Mouse (Mus musculus) hindbrain, embryonic 14.5 days (tissue): ENCODE results near the gene Skint8. TPM values are rescaled to one million over a fixed set of nuclear protein-coding genes. Genes with fewer than 3 reads are reported as not detected.
"Not testable (repeated sequence)": the region's sequence is repeated elsewhere in the genome, so short reads cannot be mapped to it uniquely, and the experiment has no call there.

Experiments
- ATAC-seq: fragments of 200-750 bp; cut with Nextera tagmentation; 2 replicates; pipeline ENCODE4 v1.8.0; 2017; ENCODE audit warnings: moderate number of reproducible peaks, mild to moderate bottlenecking, moderate TSS enrichment, moderate library complexity; ENCODE audit not compliant: low FRiP score
- DNase-seq: peaks from one replicate; pipeline ENCODE4 v3.0.0-alpha.2; 2015; ENCODE audit warnings: low spot score
- H3K27ac ChIP-seq: fragments of 300-500 bp; sonication (generic); 2 replicates; pipeline ENCODE4 v1.5.1; 2014; ENCODE audit warnings: mild to moderate bottlenecking, moderate library complexity
- H3K27me3 ChIP-seq: fragments of 300-500 bp; sonication (generic); 2 replicates; pipeline ENCODE4 v1.6.1; 2014; ENCODE audit warnings: mild to moderate bottlenecking, low read length, mixed read lengths; ENCODE audit not compliant: control insufficient read depth, insufficient read depth
- H3K36me3 ChIP-seq: fragments of 300-500 bp; sonication (generic); replicated peaks from 2 replicates; pipeline ENCODE4 v1.6.1; 2014; ENCODE audit not compliant: control insufficient read depth, insufficient read depth
- H3K4me1 ChIP-seq: fragments of 300-500 bp; sonication (generic); replicated peaks from 2 replicates; pipeline ENCODE4 v1.6.1; 2014; ENCODE audit warnings: antibody characterized with exemption, low read length, mixed read lengths; ENCODE audit not compliant: control insufficient read depth, insufficient read depth
- H3K4me2 ChIP-seq: fragments of 300-500 bp; sonication (generic); replicated peaks from 2 replicates; pipeline ENCODE4 v1.6.1; 2014; ENCODE audit warnings: mild to moderate bottlenecking, moderate library complexity
- H3K4me3 ChIP-seq: fragments of 300-500 bp; sonication (generic); replicated peaks from 2 replicates; pipeline ENCODE4 v1.5.1; 2014; ENCODE audit warnings: mild to moderate bottlenecking, low read length
- H3K9ac ChIP-seq: fragments of 300-500 bp; sonication (generic); 2 replicates; pipeline ENCODE4 v1.6.1; 2014
- H3K9me3 ChIP-seq: fragments of 300-500 bp; sonication (generic); 2 replicates; pipeline ENCODE4 v1.6.1; 2016; ENCODE audit warnings: low read length; ENCODE audit not compliant: control insufficient read depth
- WGBS: fragments of 180-500 bp; shearing (Covaris S2); extraction: QIAGEN DNeasy Blood & Tissue Kit; methylation state at CpG from one replicate; pipeline ENCODE4 v1.1.7; 2014; 5-methylcytosine and 5-hydroxymethylcytosine counted together
- polyA plus RNA-seq: library from polyadenylated mRNA; unstranded; fragments of >200 nt; fragmentation: Nextera tagmentation; extraction: Ambion mirVana; gene quantifications from 2 replicates; pipeline ENCODE4 v1.2.1, GENCODE M21; 2014

Gene Skint8
- not detected in 2 replicates for polyA plus RNA-seq

- DNase-seq, result no peak
These were observed at the start of gene Skint8 for GRCm38 (mm10) chr4:111919092-111919491. Gene Skint8, plus strand, starts transcription at chr4:111919392.

DNA sequence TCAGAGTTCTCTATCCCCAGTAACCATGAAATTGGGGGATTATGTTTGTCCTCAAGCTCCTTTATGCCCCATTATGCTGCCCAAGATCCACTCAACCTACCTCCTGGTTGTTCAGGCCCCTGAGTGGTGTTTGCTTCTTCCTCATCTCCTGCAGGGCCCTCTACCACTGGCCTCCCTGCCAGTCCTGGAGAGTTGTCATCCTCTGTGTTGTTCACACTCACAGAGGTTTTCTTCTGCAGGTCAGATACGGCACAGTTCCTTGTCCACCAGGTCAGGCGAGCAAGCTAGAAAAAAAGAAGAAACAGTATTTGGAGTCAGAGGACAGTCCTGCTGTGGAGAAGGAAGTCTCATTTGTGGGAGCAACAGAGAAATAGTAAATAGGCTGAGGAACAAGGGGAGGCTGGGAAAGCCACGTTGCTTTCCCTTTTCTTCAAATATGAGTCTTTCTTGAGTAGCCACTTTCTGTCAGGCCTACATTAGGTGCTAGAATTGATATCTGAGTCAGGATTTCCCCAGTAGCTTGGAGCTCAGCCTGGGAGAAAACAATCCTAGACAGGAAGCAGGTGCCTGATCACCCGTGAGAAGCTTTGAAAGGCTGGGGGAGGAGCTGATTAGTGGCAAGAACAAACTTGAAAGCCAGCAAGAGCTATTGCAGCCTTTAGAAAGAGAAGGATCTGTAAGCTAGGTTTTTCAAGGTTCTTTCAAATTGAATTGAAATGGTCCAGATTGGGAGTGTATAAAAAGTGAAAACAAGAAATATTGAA is 38.9 kb upstream of the Skint8 start:
- Histone ChIP-seq H3K27ac (no peak overlapping the region), H3K9ac (no peak overlapping the region), H3K9me3 (no peaks in the 10 kb centered on the region), H3K36me3 (no peaks in the 10 kb centered on the region), H3K27me3 (no peaks in the 10 kb centered on the region), H3K4me1 (no peaks in the 10 kb centered on the region), H3K4me3 (no peak overlapping the region), H3K4me2 (no peak overlapping the region)
- WGBS, result 56% methylated on average over 4 of the region's 4 CpGs
- DNase-seq (no peak), ATAC-seq (no peak)

More at GRCm38 (mm10) chr4:111919092-111919491, at the start of gene Skint8:
- Histone ChIP-seq H3K4me3 (no peak within 1 kb of the TSS), H3K4me2 (no peak within 1 kb of the TSS), H3K27ac (no peak within 1 kb of the TSS), H3K27me3 (no peaks in the 10 kb centered on the region), H3K9ac (no peak within 1 kb of the TSS), H3K4me1 (no peaks in the 10 kb centered on the region), H3K9me3 (no peaks in the 10 kb centered on the region), H3K36me3 (no peaks in the 10 kb centered on the region)
- 89% methylated on average over 1 of the region's 1 CpGs for WGBS
- ATAC-seq, result no peak

GRCm38 (mm10) chr4:111883543-111883942 is 35.6 kb upstream of the Skint8 start:
- Histone ChIP-seq H3K36me3 (no peaks in the 10 kb centered on the region), H3K4me1 (no peaks in the 10 kb centered on the region), H3K9ac (no peak overlapping the region), H3K4me2 (no peak overlapping the region), H3K27me3 (no peaks in the 10 kb centered on the region), H3K9me3 (no peaks in the 10 kb centered on the region), H3K4me3 (no peak overlapping the region), H3K27ac (no peak overlapping the region)
- DNase-seq (no peak), ATAC-seq (no peak)
- WGBS, result 94% methylated on average over 12 of the region's 12 CpGs

DNA sequence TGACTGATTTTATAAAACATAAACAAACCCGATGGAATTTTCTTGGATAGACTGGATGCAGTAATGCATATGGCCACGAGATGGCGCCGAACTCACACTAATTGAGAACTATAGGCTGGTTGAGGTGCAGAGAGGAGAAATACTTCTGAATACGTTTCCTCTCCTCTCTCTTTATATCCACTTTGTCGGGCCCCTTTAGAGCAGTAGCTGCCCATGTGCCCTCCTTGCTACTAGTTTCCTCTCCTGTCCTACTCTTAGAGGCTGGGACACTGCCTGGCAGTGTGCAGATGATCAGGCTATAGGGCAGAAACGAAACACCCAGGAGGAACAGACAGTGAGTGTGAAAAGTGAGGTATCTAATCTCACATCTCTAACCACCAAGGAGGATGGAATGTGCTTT is 33.2 kb upstream of the Skint8 start:
- 13% methylated on average over 7 of the region's 7 CpGs for WGBS
- no peak overlapping the region for H3K4me3 ChIP-seq
- no peaks in the 10 kb centered on the region for H3K36me3 ChIP-seq
- no peaks in the 10 kb centered on the region for H3K4me1 ChIP-seq
- no peak overlapping the region for H3K9ac ChIP-seq
- H3K4me2 ChIP-seq, result no peak overlapping the region; the same call in 1 of the 2 replicates
- no peaks in the 10 kb centered on the region for H3K27me3 ChIP-seq
- no peaks in the 10 kb centered on the region for H3K9me3 ChIP-seq
- ATAC-seq (peak; percentile 74), DNase-seq (peak; percentile 82)
- H3K27ac ChIP-seq, result no peak overlapping the region

- Histone ChIP-seq H3K9ac (no peak overlapping the region), H3K9me3 (no peaks in the 10 kb centered on the region), H3K4me2 (no peak overlapping the region), H3K27me3 (no peaks in the 10 kb centered on the region), H3K36me3 (no peaks in the 10 kb centered on the region), H3K4me3 (no peak overlapping the region), H3K4me1 (no peaks in the 10 kb centered on the region), H3K27ac (no peak overlapping the region)
- 20% methylated on average over 4 of the region's 4 CpGs for WGBS
- ATAC-seq (peak; percentile 83), DNase-seq (peak; percentile 88)
These were observed 32.6 kb upstream of the Skint8 start for GRCm38 (mm10) chr4:111886607-111887006.

GRCm38 (mm10) chr4:111892138-111892537 is 27.1 kb upstream of the Skint8 start:
- Histone ChIP-seq H3K27ac (no peak overlapping the region), H3K27me3 (no peaks in the 10 kb centered on the region), H3K4me1 (no peaks in the 10 kb centered on the region), H3K4me3 (no peak overlapping the region), H3K9ac (no peak overlapping the region), H3K9me3 (no peaks in the 10 kb centered on the region), H3K4me2 (no peak overlapping the region), H3K36me3 (no peaks in the 10 kb centered on the region)
- ATAC-seq, result no peak
- no peak for DNase-seq

- Histone ChIP-seq H3K27ac (no peak overlapping the region), H3K36me3 (no peaks in the 10 kb centered on the region), H3K27me3 (no peaks in the 10 kb centered on the region), H3K4me1 (no peaks in the 10 kb centered on the region), H3K9ac (no peak overlapping the region), H3K4me3 (no peak overlapping the region), H3K9me3 (no peaks in the 10 kb centered on the region), H3K4me2 (no peak overlapping the region)
- WGBS, result 71% methylated on average over 1 of the region's 1 CpGs
- no peak for DNase-seq
- ATAC-seq, result no peak
These were observed 21.4 kb upstream of the Skint8 start for GRCm38 (mm10) chr4:111897755-111898154.

- no peak overlapping the region for H3K9ac ChIP-seq
- no peaks in the 10 kb centered on the region for H3K27me3 ChIP-seq
- 83% methylated on average over 4 of the region's 4 CpGs for WGBS
- H3K27ac ChIP-seq, result no peak overlapping the region
- H3K4me1 ChIP-seq, result no peaks in the 10 kb centered on the region
- no peak for ATAC-seq
- H3K4me2 ChIP-seq, result no peak overlapping the region
- DNase-seq, result no peak
- H3K4me3 ChIP-seq, result no peak overlapping the region
- no peaks in the 10 kb centered on the region for H3K9me3 ChIP-seq
- no peaks in the 10 kb centered on the region for H3K36me3 ChIP-seq
These were observed 20.6 kb upstream of the Skint8 start for GRCm38 (mm10) chr4:111898566-111898965.

DNA sequence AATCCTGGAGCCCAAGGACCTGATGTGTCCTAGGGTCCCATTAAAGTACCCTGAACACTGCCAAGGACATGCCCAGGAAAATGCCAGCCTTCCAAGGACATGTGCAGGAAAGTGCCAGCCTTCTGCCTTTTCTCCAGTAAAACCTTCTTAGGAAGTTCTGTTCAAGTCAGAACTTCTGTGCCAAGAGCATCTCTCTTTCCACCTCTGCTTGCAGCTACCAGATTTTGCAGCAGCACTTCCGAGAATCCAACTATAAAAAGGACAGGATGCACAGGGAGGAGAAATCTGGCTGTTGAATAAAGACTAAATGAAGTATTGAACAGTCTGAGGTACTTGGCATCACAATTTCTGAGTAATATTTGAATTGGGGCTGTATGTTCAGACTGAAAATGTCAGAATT is 18.7 kb upstream of the Skint8 start:
- not testable (repeated sequence) for H3K4me1 ChIP-seq, H3K9ac ChIP-seq, ATAC-seq, DNase-seq, H3K4me3 ChIP-seq, H3K4me2 ChIP-seq, H3K36me3 ChIP-seq, H3K9me3 ChIP-seq, H3K27ac ChIP-seq, H3K27me3 ChIP-seq
- WGBS, result 81% methylated on average over 1 of the region's 1 CpGs

- Histone ChIP-seq H3K36me3 (no peaks in the 10 kb centered on the region), H3K27ac (no peak overlapping the region), H3K9ac (no peak overlapping the region), H3K4me2 (no peak overlapping the region), H3K9me3 (no peaks in the 10 kb centered on the region), H3K4me3 (no peak overlapping the region), H3K4me1 (no peaks in the 10 kb centered on the region), H3K27me3 (no peaks in the 10 kb centered on the region)
- ATAC-seq (no peak), DNase-seq (no peak)
- 72% methylated on average over 1 of the region's 1 CpGs for WGBS
These were observed 17.7 kb upstream of the Skint8 start for GRCm38 (mm10) chr4:111901473-111901872.
